Mouse (Mus musculus): ENCODE results near the gene Ndrg3. TPM values are rescaled to one million over a fixed set of nuclear protein-coding genes. Genes with fewer than 3 reads are reported as not detected.

Gene Ndrg3
- 51.6 and 53.8 TPM in 2 replicates for polyA plus RNA-seq (2016; fragmentation: Nextera tagmentation; extraction: Ambion mirVana)

DNA sequence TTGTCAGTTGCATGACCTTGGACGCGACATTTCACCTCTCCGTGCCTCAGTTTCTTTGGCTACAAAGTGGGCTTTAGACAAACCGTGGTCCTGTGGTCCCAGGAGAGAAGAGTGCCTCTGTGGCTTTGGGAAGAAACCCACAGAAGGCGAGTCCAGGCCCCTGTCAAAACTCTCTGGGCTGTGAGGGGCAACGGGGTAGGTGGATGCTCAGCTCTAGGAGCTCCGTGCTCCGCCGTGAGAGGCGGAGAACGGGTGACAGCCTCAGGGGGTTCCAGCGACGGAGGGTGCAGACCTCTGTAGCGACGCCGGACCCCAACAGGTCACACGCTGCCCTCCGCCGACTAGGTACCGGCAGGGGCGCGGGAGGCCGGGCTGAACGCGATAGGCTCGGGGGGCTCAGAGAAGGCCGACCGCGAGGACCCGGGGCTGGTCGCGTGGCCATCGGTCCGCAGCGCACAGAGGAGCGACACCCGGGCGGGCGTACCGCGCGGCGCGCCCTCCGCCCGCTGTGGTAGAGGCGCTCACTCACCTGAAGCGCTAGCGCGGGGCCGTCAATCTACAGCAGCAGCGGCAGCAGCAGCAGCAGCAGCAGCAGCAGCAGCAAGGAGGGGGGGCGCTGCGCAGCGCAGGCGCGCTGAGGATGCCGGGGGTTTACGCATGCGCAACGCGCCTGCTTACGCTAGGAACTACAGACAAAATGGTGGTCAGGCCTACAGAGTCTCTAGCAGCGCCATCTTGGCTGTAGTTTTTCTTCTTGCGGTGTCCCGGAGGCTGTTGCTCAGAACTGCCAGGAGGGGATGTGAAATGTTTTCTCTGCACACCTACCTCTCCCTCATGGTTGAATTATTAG is at the start of gene Ndrg3:
TSS of gene Ndrg3 (minus strand) at position 587 of the 850 bp plus-strand sequence.
- ATAC-seq (ENCODE audit: low FRiP score, low read depth), result peak; percentile 97
- Histone ChIP-seq H3K9ac (replicated peaks) (peak within 1 kb of the TSS; percentile 79), H3K27ac (replicated peaks) (peak within 1 kb of the TSS; percentile 64), H3K9me3 (no peaks in the 10 kb centered on the region), H3K27me3 (0 out of 2 replicates have a peak, but pooled peaks cover 2% of the 10 kb centered on the region), H3K4me1 (peaks cover 13% of the 10 kb centered on the region), H3K4me2 (replicated peaks) (peak within 1 kb of the TSS; percentile 94), H3K4me3 (peak within 1 kb of the TSS; percentile 89), H3K36me3 (peaks cover 17% of the 10 kb centered on the region; the same call in 1 of the 2 replicates)
- under 1% methylated on average over 62 of the region's 66 CpGs for WGBS

DNA sequence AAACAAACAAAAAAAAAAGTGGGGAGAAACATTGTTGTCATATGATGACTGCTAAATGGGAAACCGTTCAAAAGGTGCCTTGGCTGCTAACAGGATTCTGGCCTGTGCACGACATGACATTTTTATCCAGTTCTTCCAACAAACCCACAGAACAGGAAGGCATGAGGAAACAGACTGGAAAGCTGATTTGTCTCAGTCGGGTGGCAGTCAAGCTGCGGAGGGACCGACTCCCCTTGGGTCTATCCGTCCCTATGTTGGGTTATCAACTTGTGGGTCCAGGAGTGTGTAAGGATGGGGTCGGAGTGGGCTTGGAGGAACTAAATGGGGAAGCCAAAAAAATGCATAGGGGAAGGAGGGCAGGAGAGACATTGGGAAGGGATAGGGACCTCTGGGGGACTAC is 49.6 kb upstream of the Ndrg3 start:
- no peak for ATAC-seq (ENCODE audit: low FRiP score, low read depth)
- Histone ChIP-seq H3K27me3 (no peaks in the 10 kb centered on the region), H3K27ac (replicated peaks) (no peak overlapping the region), H3K4me2 (replicated peaks) (no peak overlapping the region), H3K9ac (replicated peaks) (no peak overlapping the region), H3K36me3 (peaks cover 81% of the 10 kb centered on the region), H3K9me3 (no peaks in the 10 kb centered on the region), H3K4me3 (no peak overlapping the region), H3K4me1 (no peaks in the 10 kb centered on the region; the same call in 1 of the 2 replicates)
- WGBS, result 93% methylated on average over 7 of the region's 7 CpGs

- no peak for ATAC-seq (ENCODE audit: low FRiP score, low read depth)
- Histone ChIP-seq H3K4me2 (replicated peaks) (no peak overlapping the region), H3K27me3 (no peaks in the 10 kb centered on the region), H3K27ac (replicated peaks) (no peak overlapping the region), H3K36me3 (peaks cover 79% of the 10 kb centered on the region), H3K4me1 (no peaks in the 10 kb centered on the region; the same call in 1 of the 2 replicates), H3K9me3 (no peaks in the 10 kb centered on the region), H3K9ac (replicated peaks) (no peak overlapping the region), H3K4me3 (no peak overlapping the region)
- WGBS, result 85% methylated on average over 17 of the region's 17 CpGs
Measured at GRCm38 (mm10) chr2:157040649-157041046, 48.8 kb upstream of the Ndrg3 start.

DNA sequence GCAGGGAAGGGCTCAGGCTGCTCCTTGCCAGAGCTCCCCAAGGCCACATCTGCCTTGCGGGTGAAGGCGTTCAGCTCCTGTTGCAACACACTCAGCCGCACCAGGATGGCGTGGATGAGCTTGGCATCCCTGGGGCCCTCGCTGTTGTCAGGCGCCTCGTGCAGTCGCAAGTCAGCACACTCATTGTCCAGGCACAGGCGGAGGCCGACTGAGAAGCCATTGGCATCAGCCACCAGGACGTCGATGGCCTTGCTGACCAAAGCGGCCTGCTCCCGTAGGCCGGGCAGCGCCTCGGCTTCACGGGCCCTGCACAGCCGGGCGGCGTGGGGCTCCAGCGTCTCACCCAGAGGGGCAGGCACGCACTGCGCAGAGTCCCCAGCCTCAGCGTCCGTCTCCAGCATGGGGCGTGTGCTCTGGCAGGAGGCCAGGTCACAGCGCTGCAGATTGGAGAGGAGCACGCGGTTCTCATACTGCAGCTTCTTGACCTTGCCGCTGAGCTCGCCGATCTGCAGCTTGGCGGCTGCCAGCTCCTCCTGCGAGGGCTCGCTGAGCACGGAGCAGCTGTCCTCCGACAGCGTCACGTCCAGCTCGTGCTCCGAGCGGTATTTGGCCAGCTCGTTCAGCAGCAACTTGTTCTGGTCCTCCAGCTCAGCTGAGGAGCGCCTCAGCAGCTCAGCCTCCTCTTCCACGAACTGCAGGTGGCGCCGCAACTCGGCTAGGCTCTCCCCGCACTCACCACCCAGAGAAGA is 48.2 kb upstream of the Ndrg3 start:
- Histone ChIP-seq H3K9ac (replicated peaks) (no peak overlapping the region), H3K4me2 (replicated peaks) (no peak overlapping the region), H3K4me1 (no peaks in the 10 kb centered on the region; the same call in 1 of the 2 replicates), H3K36me3 (peaks cover 79% of the 10 kb centered on the region), H3K27ac (replicated peaks) (no peak overlapping the region), H3K9me3 (no peaks in the 10 kb centered on the region), H3K27me3 (no peaks in the 10 kb centered on the region), H3K4me3 (no peak overlapping the region)
- WGBS, result 88% methylated on average over 50 of the region's 50 CpGs
- ATAC-seq (ENCODE audit: low FRiP score, low read depth), result peak; percentile 44; the same call in 1 of the 2 replicates

DNA sequence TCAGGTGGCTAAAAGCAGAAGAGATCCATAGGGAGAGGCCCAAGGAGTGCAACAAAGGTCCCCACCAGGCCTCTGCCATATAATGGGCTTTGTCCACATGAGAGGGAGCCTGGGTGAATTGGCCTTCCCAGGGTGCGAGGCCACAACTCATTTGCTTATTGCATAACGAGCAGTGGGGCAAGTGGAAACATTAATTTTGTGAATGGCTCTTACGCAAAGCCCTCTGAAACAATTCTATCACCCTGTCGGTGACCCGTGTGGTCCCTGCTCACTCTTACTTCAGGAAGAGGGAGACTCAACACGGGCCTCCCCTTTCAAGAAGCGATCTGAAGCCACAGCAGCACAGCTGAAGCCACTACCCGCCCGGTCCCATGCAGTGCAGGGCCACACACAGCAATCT is 45.4 kb upstream of the Ndrg3 start:
- H3K4me1 ChIP-seq, result no peaks in the 10 kb centered on the region; the same call in 1 of the 2 replicates
- peaks cover 87% of the 10 kb centered on the region for H3K36me3 ChIP-seq
- H3K27ac ChIP-seq (replicated peaks), result peak overlapping the region; percentile 5; the same call in 1 of the 2 replicates
- 82% methylated on average over 9 of the region's 9 CpGs for WGBS
- no peaks in the 10 kb centered on the region for H3K9me3 ChIP-seq
- H3K4me3 ChIP-seq, result no peak overlapping the region
- no peak overlapping the region for H3K9ac ChIP-seq (replicated peaks)
- no peak overlapping the region for H3K4me2 ChIP-seq (replicated peaks)
- H3K27me3 ChIP-seq, result no peaks in the 10 kb centered on the region
- ATAC-seq (ENCODE audit: low FRiP score, low read depth), result no peak

- peaks cover 87% of the 10 kb centered on the region for H3K36me3 ChIP-seq
- H3K9ac ChIP-seq (replicated peaks), result no peak overlapping the region
- no peak overlapping the region for H3K4me3 ChIP-seq
Measured at GRCm38 (mm10) chr2:157036400-157036799, 44.5 kb upstream of the Ndrg3 start.

DNA sequence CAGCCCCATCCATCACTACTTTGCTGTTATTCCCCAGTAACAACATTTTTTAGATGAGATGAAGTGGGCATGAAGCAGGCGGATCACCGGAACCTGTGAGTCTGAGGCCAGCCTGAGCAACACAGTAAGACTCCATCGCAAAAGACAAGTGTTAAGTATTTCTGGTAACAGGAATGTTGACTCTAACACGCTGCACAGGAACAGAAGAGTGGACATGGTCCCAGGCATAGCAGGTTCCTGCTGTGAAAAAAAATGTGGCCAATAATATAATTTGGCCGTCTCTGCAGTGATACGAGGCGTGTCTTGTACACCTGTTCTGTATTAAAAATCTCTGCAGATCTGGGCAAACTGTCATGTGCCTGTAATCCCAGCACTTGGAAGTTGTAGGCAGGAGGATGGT is 43.5 kb upstream of the Ndrg3 start:
- no peak overlapping the region for H3K4me2 ChIP-seq (replicated peaks)
- H3K4me1 ChIP-seq, result no peaks in the 10 kb centered on the region; the same call in 1 of the 2 replicates
- H3K27ac ChIP-seq (replicated peaks), result no peak overlapping the region
- H3K27me3 ChIP-seq, result no peaks in the 10 kb centered on the region
- no peak for ATAC-seq (ENCODE audit: low FRiP score, low read depth)
- 94% methylated on average over 7 of the region's 7 CpGs for WGBS
- H3K36me3 ChIP-seq, result peaks cover 86% of the 10 kb centered on the region
- no peak overlapping the region for H3K9ac ChIP-seq (replicated peaks)
- H3K9me3 ChIP-seq, result no peaks in the 10 kb centered on the region
- H3K4me3 ChIP-seq, result no peak overlapping the region

More at GRCm38 (mm10) chr2:157036400-157036799, 44.5 kb upstream of the Ndrg3 start:
- WGBS, result 93% methylated on average over 8 of the region's 8 CpGs
- ATAC-seq (ENCODE audit: low FRiP score, low read depth), result no peak
- Histone ChIP-seq H3K27me3 (no peaks in the 10 kb centered on the region), H3K4me1 (no peaks in the 10 kb centered on the region; the same call in 1 of the 2 replicates), H3K4me2 (replicated peaks) (no peak overlapping the region), H3K27ac (replicated peaks) (no peak overlapping the region), H3K9me3 (no peaks in the 10 kb centered on the region)

DNA sequence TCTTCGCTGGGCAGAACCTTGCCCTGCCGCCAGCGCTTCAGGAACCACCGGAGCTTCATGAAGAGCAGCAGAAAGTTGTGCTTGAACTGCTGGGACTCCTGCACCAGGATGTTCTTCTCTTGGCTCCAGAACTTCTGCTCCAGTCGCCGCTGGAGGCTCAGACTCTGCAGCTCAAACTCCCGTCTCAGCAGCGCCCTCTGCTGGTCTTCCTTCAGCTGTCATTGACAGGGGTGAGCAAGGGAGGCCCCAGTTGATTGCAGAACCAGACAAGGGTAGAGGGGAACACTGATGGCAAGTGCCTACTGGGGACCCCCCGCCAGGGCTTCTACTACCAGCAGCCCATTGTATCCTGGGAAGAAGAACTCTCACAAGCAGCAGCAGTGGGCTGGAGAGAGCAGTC is 38.9 kb upstream of the Ndrg3 start:
- Histone ChIP-seq H3K9me3 (no peaks in the 10 kb centered on the region), H3K4me1 (no peaks in the 10 kb centered on the region), H3K27me3 (no peaks in the 10 kb centered on the region), H3K36me3 (peaks cover 87% of the 10 kb centered on the region), H3K9ac (replicated peaks) (no peak overlapping the region), H3K4me2 (replicated peaks) (no peak overlapping the region), H3K27ac (replicated peaks) (no peak overlapping the region), H3K4me3 (no peak overlapping the region)
- ATAC-seq (ENCODE audit: low FRiP score, low read depth), result peak; percentile 49; the same call in 1 of the 2 replicates
- 46% methylated on average over 9 of the region's 9 CpGs for WGBS

GRCm38 (mm10) chr2:157028261-157028660 is 36.4 kb upstream of the Ndrg3 start:
- Histone ChIP-seq H3K27me3 (no peaks in the 10 kb centered on the region), H3K36me3 (peaks cover 96% of the 10 kb centered on the region), H3K4me3 (no peak overlapping the region), H3K9ac (replicated peaks) (no peak overlapping the region), H3K4me2 (replicated peaks) (no peak overlapping the region), H3K4me1 (no peaks in the 10 kb centered on the region), H3K9me3 (peaks cover 6% of the 10 kb centered on the region; the same call in 1 of the 2 replicates), H3K27ac (replicated peaks) (no peak overlapping the region)
- no peak for ATAC-seq (ENCODE audit: low FRiP score, low read depth)
- WGBS, result 96% methylated on average over 4 of the region's 4 CpGs

- ATAC-seq (ENCODE audit: low FRiP score, low read depth), result no peak
- Histone ChIP-seq H3K27ac (replicated peaks) (no peak overlapping the region), H3K36me3 (peaks cover 96% of the 10 kb centered on the region)
Measured at GRCm38 (mm10) chr2:157027106-157028008, 35.5 kb upstream of the Ndrg3 start.

DNA sequence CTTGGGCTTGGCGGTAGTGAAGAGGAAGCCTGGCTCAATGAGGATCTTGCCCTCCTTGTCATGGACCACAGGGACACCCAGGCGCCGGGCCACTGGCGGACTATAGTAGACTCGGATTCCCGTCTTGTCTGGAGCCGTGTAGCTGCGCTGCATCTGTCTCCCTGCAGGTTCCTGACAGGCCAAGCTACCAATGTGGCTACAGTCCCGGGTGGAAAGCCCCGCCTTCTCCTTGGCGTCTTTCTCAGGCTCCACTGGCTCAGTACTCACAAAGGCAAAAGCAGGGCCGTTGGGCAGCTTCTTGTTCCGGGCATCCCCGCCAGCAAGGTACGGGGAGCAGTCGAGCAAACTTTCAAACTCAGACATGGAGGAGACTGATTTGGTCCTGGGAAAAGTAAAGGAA is 29.3 kb upstream of the Ndrg3 start:
- H3K36me3 ChIP-seq, result peaks cover 99% of the 10 kb centered on the region
- 95% methylated on average over 16 of the region's 16 CpGs for WGBS

More at GRCm38 (mm10) chr2:157027106-157028008, 35.5 kb upstream of the Ndrg3 start:
- Histone ChIP-seq H3K9ac (replicated peaks) (no peak overlapping the region), H3K4me2 (replicated peaks) (no peak overlapping the region), H3K4me1 (no peaks in the 10 kb centered on the region), H3K4me3 (no peak overlapping the region), H3K9me3 (peaks cover 6% of the 10 kb centered on the region; the same call in 1 of the 2 replicates), H3K27me3 (no peaks in the 10 kb centered on the region)
- 93% methylated on average over 21 of the region's 21 CpGs for WGBS

More for the DNA sequence above, 29.3 kb upstream of the Ndrg3 start:
- Histone ChIP-seq H3K4me1 (no peaks in the 10 kb centered on the region), H3K27ac (replicated peaks) (no peak overlapping the region), H3K4me3 (no peak overlapping the region), H3K27me3 (no peaks in the 10 kb centered on the region), H3K9me3 (peaks cover 6% of the 10 kb centered on the region; the same call in 1 of the 2 replicates), H3K9ac (replicated peaks) (no peak overlapping the region), H3K4me2 (replicated peaks) (no peak overlapping the region)
- ATAC-seq (ENCODE audit: low FRiP score, low read depth), result no peak

Measured in midbrain, embryonic 12.5 days (tissue).